Mouse (Mus musculus) forebrain, embryonic 11.5 days (tissue): Measurements from ENCODE around the gene Sh3bgr. TPM values are rescaled to one million over a fixed set of nuclear protein-coding genes. Genes with fewer than 3 reads are reported as not detected.

ENCODE experiments used
- ATAC-seq: fragments of 200-750 bp; cut with Nextera tagmentation; replicated peaks from 2 replicates; pipeline ENCODE4 v1.8.0; 2017; ENCODE audit warnings: moderate TSS enrichment; ENCODE audit not compliant: low FRiP score
- DNase-seq: peaks from one replicate; pipeline ENCODE4 v3.0.0-alpha.2; 2017; ENCODE audit warnings: low spot score
- H3K27ac ChIP-seq: fragments of 300-500 bp; sonication (generic); 2 replicates; pipeline ENCODE4 v1.5.1; 2014; ENCODE audit warnings: low read depth, low read length
- H3K27me3 ChIP-seq: fragments of 300-500 bp; sonication (generic); 2 replicates; pipeline ENCODE4 v1.6.1; 2014; ENCODE audit warnings: mild to moderate bottlenecking, low read length, mixed read lengths; ENCODE audit not compliant: control insufficient read depth, insufficient read depth
- H3K36me3 ChIP-seq: fragments of 300-500 bp; sonication (generic); 2 replicates; pipeline ENCODE4 v1.6.1; 2014; ENCODE audit warnings: mild to moderate bottlenecking, low read length, moderate library complexity, mixed read lengths; ENCODE audit not compliant: control insufficient read depth, insufficient read depth
- H3K4me1 ChIP-seq: fragments of 300-500 bp; sonication (generic); replicated peaks from 2 replicates; pipeline ENCODE4 v1.6.1; 2014; ENCODE audit warnings: low read length, mixed read lengths; ENCODE audit not compliant: control insufficient read depth, insufficient read depth
- H3K4me2 ChIP-seq: fragments of 300-500 bp; sonication (generic); 2 replicates; pipeline ENCODE4 v1.6.1; 2014; ENCODE audit warnings: low read depth, mild to moderate bottlenecking, low read length, moderate library complexity, mixed read lengths; ENCODE audit not compliant: severe bottlenecking
- H3K4me3 ChIP-seq: fragments of 300-500 bp; sonication (generic); 2 replicates; pipeline ENCODE4 v1.5.1; 2014; ENCODE audit warnings: low read depth, low read length
- H3K9ac ChIP-seq: fragments of 300-500 bp; sonication (generic); 2 replicates; pipeline ENCODE4 v1.6.1; 2014; ENCODE audit warnings: low read length
- H3K9me3 ChIP-seq: fragments of 300-500 bp; sonication (generic); 2 replicates; pipeline ENCODE4 v1.6.1; 2016; ENCODE audit warnings: low read length, mixed read lengths; ENCODE audit not compliant: control insufficient read depth
- WGBS: fragments of 180-500 bp; shearing (Covaris S2); extraction: QIAGEN DNeasy Blood & Tissue Kit; methylation state at CpG from one replicate; pipeline ENCODE4 v1.1.7; 2014; 5-methylcytosine and 5-hydroxymethylcytosine counted together
- polyA plus RNA-seq: library from polyadenylated mRNA; unstranded; fragments of >200 nt; fragmentation: Nextera tagmentation; extraction: Ambion mirVana; gene quantifications from 2 replicates; pipeline ENCODE4 v1.2.1, GENCODE M21; 2014

The Sh3bgr gene
- polyA plus RNA-seq, 1 experiment from 2014 or later: 0.76 TPM

DNA sequence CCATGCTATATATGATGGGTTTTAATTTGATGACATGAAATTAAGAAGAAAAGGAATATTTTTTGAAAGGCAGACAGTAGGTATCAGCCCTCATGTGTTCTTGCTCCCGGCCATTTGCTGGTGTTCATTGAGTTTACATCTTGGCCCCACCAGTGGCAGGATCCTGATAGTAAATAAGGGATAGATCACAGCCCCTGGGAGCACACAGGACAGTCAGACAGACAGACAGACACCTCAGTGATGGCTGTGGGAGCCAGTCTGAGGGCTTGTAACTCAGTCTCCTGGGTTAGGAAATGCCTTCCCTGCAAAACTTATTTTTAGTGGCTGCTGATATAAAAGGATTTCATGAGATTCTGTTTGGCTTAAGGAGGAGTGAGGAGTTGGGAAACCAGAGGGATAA is 22.2 kb downstream of the Sh3bgr start:
- no peak overlapping the region for H3K27ac ChIP-seq
- H3K36me3 ChIP-seq: no peaks in the 10 kb centered on the region
- H3K4me3 ChIP-seq: no peak overlapping the region
- no peaks in the 10 kb centered on the region for H3K9me3 ChIP-seq
- H3K4me1 ChIP-seq: no peaks in the 10 kb centered on the region
- no peak overlapping the region for H3K4me2 ChIP-seq
- WGBS: 80% methylated on average over 1 of the region's 1 CpGs
- no peak overlapping the region for H3K9ac ChIP-seq
- DNase-seq: no peak
- H3K27me3 ChIP-seq: no peaks in the 10 kb centered on the region
- ATAC-seq: no peak

DNA sequence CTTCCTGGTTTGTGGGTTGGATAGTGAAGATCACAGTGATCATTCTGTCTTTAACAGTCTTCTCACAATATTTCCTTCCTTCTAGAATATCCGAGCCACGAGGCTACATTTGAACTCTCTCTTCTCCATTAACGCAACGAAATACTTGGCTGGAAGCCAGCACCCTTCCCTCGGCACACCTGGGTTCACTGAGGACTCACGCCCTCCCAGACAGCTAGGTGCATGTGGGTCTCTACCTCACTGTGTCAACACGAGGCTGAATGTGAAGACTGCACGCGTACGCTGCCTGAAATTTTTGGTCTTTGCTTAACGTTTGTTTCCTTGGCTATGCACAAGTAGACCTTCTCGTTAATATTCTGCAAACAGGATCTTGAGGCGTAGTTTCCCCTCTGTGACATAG is 28.2 kb downstream of the Sh3bgr start:
- Histone ChIP-seq H3K9ac (no peak overlapping the region), H3K36me3 (no peaks in the 10 kb centered on the region), H3K4me1 (no peaks in the 10 kb centered on the region), H3K27me3 (no peaks in the 10 kb centered on the region), H3K27ac (no peak overlapping the region), H3K9me3 (no peaks in the 10 kb centered on the region), H3K4me3 (no peak overlapping the region), H3K4me2 (no peak overlapping the region)
- WGBS: 77% methylated on average over 13 of the region's 13 CpGs
- DNase-seq (no peak), ATAC-seq (no peak)

DNA sequence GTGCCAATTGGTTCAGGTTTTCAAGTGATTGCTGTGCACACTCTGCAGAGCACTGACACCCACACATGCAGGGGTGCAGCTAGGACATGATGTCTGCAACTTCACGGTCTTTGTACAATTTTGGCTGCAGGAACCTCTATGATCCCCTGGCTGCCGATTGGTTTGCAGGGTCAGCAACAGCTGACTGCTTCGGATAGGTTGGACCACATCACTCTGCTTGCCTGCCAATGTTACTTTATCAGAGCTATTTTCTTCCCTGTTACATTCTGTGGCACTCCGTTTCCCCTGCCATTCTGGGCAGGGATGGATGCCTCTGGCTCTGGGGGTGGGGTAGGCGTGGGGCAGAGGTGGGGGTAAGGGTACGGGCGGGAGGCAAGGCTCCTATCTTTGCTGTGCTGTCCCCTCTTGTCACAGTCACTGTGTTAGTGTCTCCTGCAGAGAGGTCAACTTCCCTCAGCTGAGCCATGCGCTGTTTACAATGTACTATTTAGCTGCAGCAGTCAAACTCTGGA is 28.9 kb downstream of the Sh3bgr start:
- no peak for ATAC-seq
- H3K27ac ChIP-seq: no peak overlapping the region
- WGBS: 62% methylated on average over 8 of the region's 8 CpGs

DNA sequence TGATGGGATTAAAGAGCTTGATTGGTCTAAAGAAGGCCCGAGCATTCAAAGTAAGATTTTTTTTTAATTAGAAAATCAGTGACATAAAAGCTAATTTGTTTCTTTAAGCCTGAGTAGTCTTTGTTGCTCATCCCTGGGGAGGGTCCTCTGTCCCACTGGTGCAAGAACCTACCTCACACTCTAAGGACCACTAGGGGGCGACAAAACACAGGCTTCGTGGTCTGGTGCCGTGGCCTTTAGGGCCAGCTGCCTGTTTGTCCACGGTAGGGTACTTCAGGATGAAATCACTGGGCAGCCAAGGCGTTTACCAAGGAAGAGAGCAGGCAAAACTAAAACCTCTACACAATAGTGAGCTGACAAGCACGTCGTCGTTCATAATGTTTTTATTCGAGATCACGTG is 30.2 kb downstream of the Sh3bgr start:
- no peak overlapping the region for H3K4me2 ChIP-seq
- 29% methylated on average over 11 of the region's 11 CpGs for WGBS
- H3K4me3 ChIP-seq: no peak overlapping the region
- no peaks in the 10 kb centered on the region for H3K36me3 ChIP-seq
- H3K27ac ChIP-seq: no peak overlapping the region
- no peak overlapping the region for H3K9ac ChIP-seq
- H3K9me3 ChIP-seq: no peaks in the 10 kb centered on the region
- ATAC-seq (peak; percentile 84), DNase-seq (peak; percentile 81)
- no peaks in the 10 kb centered on the region for H3K27me3 ChIP-seq
- no peaks in the 10 kb centered on the region; the same call in 1 of the 2 replicates for H3K4me1 ChIP-seq

More for the DNA sequence above, 28.9 kb downstream of the Sh3bgr start:
- H3K4me1 ChIP-seq: no peaks in the 10 kb centered on the region
- no peak for DNase-seq
- H3K9ac ChIP-seq: no peak overlapping the region
- H3K4me3 ChIP-seq: no peak overlapping the region
- no peaks in the 10 kb centered on the region for H3K27me3 ChIP-seq
- H3K36me3 ChIP-seq: no peaks in the 10 kb centered on the region
- H3K4me2 ChIP-seq: no peak overlapping the region
- H3K9me3 ChIP-seq: no peaks in the 10 kb centered on the region

DNA sequence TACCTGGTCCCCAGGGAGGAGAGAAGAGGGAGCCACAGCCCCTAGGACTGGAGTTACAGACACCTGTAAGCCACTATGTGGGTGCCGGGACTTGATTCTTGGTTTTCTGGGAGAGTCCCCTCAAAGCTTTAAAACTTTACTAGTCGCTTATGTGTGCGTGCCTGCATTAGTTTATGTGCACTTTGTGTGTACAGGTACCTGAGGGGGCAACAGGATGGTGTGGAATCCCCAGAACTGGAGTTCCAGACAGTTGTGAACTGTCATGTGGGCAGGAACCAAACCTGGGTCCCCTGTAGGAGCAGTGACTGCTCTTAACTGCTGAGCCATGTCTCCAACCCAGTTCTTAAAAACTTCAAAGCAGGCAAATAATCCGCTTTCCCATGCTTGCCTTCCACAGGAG is 31.0 kb downstream of the Sh3bgr start:
- DNase-seq (no peak), ATAC-seq (no peak)
- H3K27ac ChIP-seq: no peak overlapping the region
- H3K9me3 ChIP-seq: no peaks in the 10 kb centered on the region
- 95% methylated on average over 4 of the region's 4 CpGs for WGBS
- H3K4me2 ChIP-seq: no peak overlapping the region
- H3K36me3 ChIP-seq: no peaks in the 10 kb centered on the region
- no peaks in the 10 kb centered on the region for H3K27me3 ChIP-seq
- H3K4me3 ChIP-seq: no peak overlapping the region
- no peak overlapping the region for H3K9ac ChIP-seq
- no peaks in the 10 kb centered on the region; the same call in 1 of the 2 replicates for H3K4me1 ChIP-seq

DNA sequence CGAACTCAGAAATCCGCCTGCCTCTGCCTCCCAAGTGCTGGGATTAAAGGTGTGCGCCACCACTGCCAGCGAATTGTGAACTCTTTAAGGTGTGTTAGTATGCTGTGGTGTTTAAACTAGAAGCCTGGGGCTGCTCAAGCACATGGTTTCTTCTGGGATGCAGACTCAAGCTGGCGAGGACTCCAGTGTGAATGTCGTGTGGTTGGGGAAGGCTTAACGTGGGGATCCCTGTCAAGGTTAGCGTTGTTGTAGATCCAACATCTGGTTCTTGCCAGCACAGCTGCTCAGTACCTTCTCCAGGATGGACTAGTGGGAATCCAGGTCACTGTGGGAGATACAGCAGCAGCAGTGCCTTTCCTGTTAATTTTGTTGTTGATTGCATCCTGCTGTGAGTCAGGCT is 31.7 kb downstream of the Sh3bgr start:
- DNase-seq: no peak
- no peaks in the 10 kb centered on the region for H3K36me3 ChIP-seq
- WGBS: 90% methylated on average over 8 of the region's 8 CpGs

DNA sequence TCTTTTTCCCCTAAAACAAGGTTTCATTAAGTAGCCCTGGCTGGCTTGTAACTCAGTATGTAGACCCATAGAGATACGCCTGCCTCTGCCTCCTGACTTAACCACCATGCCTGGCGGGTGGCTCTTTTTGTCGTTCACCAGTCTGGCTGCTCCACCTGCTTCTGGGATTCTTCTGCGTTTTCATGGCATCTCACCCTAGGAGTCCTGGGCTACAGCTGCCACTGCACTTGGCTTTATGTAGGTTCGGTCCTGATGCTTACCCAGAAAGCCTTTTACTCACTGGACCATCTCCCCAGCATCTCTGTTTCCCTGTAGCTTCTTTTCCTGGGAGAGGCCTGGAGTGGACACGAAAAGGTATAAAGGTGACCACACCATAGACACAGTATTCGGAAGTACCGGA is 33.7 kb downstream of the Sh3bgr start:
- no peaks in the 10 kb centered on the region for H3K9me3 ChIP-seq
- no peak overlapping the region for H3K4me3 ChIP-seq
- no peaks in the 10 kb centered on the region for H3K27me3 ChIP-seq
- H3K27ac ChIP-seq: no peak overlapping the region
- no peak overlapping the region for H3K4me2 ChIP-seq
- H3K9ac ChIP-seq: no peak overlapping the region
- DNase-seq (no peak), ATAC-seq (no peak)
- no peaks in the 10 kb centered on the region; the same call in 1 of the 2 replicates for H3K4me1 ChIP-seq
- no peaks in the 10 kb centered on the region for H3K36me3 ChIP-seq
- 91% methylated on average over 8 of the region's 8 CpGs for WGBS

More for the DNA sequence above, 31.7 kb downstream of the Sh3bgr start:
- Histone ChIP-seq H3K4me3 (no peak overlapping the region), H3K27me3 (no peaks in the 10 kb centered on the region), H3K9me3 (no peaks in the 10 kb centered on the region), H3K9ac (no peak overlapping the region), H3K4me1 (no peaks in the 10 kb centered on the region; the same call in 1 of the 2 replicates), H3K27ac (no peak overlapping the region), H3K4me2 (no peak overlapping the region)
- no peak for ATAC-seq

DNA sequence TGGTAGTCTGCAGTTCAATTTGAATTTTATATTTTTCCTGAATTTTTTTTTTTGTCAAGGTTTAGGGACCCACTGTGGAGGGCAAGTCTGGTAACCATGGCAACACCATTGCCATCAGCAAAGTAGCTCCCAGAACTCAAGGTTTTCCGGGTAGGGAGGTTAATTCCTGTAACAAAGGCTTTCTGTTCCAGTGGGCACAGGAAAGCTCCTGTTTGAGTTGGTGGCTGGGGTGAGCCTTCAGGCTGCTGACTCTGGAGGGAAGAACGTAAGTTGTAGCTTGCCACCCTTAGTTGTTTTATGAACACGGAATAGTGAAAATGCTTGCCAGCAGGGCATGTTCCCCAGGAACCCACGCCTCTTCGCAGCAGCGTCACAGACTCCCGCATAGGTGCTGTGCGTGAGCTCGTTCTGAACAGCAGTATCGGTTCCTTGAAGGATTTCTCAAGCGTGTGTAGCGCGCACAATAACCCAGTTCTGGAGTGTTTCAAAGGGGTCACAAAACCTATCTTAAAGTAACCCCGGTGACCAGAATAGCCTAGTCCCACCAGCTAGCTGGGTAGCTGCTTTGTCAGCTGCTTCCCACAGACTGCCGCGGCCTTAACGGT is 35.2 kb downstream of the Sh3bgr start, which contains the start of gene B3galt5:
TSS of gene B3galt5 (plus strand) at position 436 of the 605 bp plus-strand sequence.
- H3K9me3 ChIP-seq: no peaks in the 10 kb centered on the region
- no peak within 1 kb of the TSS for H3K4me3 ChIP-seq
- no peak for DNase-seq
- H3K4me2 ChIP-seq: no peak within 1 kb of the TSS
- 59% methylated on average over 17 of the region's 17 CpGs for WGBS
- no peaks in the 10 kb centered on the region for H3K36me3 ChIP-seq
- no peaks in the 10 kb centered on the region; the same call in 1 of the 2 replicates for H3K4me1 ChIP-seq
- no peaks in the 10 kb centered on the region for H3K27me3 ChIP-seq
- peak within 1 kb of the TSS; percentile 12; the same call in 1 of the 2 replicates for H3K9ac ChIP-seq
- ATAC-seq: peak; percentile 15; the same call in 1 of the 2 replicates
- H3K27ac ChIP-seq: no peak within 1 kb of the TSS

DNA sequence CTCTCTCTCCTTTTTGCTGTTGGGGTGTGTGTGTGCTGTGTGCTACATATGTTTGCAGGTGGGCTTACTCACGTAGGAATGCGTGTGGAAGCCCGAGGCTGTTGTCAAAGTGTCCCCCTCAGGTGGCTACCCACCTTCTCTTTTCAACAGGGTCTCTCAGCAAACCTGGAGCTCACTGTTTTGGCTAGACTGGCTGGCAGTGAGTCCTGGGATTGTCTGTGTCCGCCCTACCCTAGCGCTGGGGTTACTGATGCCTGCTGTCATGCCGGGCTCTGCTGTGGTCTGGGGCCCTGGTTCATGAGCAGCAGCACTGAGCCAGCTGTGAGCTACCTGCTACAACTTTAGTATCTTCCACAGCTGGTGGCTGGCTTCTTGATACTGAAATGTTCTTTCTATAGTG is 44.2 kb downstream of the Sh3bgr start:
- DNase-seq: no peak
- H3K4me3 ChIP-seq: no peak overlapping the region
- H3K27me3 ChIP-seq: no peaks in the 10 kb centered on the region
- no peak overlapping the region for H3K4me2 ChIP-seq
- no peaks in the 10 kb centered on the region for H3K4me1 ChIP-seq
- H3K9ac ChIP-seq: no peak overlapping the region
- H3K36me3 ChIP-seq: no peaks in the 10 kb centered on the region
- H3K9me3 ChIP-seq: no peaks in the 10 kb centered on the region
- ATAC-seq: no peak
- 84% methylated on average over 6 of the region's 6 CpGs for WGBS
- H3K27ac ChIP-seq: no peak overlapping the region
